Mouse (Mus musculus): ENCODE results near the gene Auh.

The Auh gene

DNA sequence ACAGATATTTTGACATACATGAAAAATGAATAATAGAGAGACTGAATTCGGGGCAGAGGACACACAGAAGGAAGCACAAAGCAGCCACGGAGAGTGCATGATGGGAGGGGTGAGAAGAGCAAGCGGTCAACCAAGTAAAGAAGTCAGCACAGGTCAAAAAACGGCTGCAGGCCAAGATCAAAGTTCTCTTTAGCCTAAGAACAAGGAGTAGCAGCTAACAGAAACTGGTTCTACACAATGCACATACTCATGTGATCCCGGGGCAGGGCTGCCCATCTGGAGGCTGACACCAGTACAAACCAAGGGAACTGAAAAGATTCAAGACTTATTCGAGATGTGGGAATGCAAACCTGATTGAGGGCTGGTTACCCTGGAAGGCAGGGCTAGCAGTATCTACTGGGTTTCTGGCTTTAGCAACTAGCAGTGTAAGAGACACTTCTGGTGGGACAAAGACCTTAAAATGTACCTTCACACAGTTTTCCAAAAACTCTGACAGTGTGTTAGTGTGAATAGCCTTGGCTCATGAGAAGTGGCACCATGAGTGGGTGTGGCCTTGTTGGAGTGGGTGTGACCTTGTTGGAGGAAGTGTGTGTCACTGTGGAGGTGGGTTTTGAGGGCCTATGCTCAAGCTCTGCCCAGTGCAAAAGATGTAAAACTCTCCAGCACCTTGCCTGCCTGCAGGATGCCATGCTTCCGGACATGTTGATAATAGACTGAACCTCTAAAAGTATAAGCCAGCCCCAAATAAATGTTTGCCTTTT, 8.2 kb downstream of the Auh start:
- no peak for DNase-seq

DNA sequence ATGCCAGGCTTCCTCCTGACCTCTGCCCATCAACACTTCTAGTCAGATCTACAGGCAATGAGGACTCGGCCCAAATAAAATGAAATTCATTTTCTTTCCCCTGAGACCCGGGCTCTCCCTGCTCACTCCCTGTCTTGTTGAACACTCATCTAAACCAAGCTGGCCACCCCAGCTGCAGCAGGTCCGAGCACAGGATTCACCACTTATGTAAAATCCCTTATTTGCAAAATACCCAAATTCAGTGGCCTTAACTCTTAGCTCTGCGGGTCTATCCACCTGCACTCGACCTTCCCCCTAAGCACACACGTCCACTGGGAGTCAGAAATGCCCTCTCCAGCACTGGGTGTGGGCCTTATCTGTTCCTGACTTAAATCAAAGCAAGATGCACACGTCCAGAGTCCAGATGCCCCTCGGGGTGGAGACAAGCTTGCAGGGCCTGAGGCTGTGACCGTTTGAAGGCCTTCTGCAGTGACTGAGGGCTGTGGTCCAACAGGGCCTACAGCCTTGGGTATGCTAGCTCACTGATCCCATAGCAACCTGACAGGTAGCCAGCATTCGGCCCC, 9.6 kb downstream of the Auh start:
- no peak for DNase-seq

DNA sequence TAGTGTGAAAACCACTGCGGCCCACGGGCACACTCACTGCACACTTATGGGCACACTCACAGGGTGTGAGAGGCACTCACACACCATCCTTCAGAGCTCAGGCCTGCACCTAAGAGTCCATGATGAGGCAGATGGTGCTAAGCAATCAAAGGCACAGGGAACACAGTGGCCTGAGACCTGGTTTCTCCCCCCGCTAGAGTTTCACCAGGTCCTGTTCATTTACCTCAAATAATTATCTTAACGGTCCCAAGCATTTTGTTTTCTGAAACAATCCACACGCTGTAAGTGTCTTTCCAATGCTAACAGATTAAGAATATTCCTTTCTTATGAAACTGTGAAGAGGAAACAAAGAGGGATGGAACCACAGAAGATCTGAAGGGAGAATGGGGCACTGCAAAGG, 11.1 kb downstream of the Auh start:
- no peak for DNase-seq

DNA sequence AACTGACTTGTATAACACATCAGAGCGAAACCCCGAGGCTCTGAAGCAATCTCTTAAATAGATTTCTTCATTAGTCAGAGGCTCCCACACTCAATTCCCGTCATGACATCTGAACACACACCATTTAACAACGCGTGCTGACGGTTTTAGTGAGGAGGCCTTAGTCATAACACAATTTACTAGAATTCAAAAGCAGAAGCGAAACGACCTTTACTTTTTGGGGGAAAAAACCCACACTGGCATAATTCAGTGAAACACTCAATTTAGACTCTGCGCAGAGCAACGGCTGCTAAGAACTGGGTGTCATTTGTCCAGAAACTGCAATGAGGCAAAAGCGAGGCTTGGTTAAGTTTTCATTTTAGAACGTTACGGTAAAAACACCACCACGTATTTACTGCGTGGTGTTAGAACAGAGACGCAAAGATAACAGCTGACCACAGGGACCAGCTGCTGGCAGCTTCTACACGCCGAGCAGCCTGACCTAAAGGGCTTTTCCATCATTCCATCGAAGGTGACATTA, 14.8 kb downstream of the Auh start:
- DNase-seq: peak in 1 of 2 experiments; percentile 17

- no peak for DNase-seq
Measured at GRCm38 (mm10) chr13:52913926-52914325, 15.6 kb downstream of the Auh start.

DNA sequence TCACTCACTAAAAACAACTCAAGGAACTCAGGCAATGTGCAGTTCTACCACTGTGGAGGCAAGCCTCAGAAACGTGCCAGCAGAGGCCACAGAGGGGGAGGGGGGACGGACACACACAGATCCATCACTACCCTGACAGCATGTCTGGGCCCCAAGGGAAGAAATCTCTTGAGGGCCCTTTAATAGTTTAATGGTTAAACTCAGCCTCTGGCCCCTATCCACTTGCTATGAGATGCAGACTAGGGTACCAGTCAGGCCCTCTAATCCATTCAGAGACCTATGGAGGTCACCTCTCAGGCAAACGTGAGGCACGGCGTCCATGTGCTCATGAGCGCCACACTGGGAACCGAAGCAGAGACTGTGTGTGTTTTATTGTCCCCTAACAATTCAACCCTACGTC, 17.0 kb downstream of the Auh start:
- no peak for DNase-seq

DNA sequence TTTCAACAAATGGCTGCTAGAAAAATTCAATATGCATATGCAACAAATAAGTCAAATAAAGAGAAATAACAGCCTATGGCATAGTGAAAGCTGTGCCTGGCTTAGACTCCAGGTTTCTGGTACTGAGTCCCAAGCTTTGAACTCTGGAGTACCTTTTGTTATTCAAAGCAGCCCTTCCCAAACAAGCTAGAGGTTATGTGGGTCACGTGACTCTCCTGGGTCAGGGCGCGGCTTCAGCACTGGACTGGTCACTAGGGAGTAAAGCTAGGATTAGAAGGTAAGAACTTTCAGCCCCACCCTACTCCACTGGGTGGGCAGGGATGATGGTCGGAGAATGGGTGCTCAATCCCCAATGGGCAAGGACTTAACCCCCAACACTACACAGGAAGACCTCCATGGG, 18.2 kb downstream of the Auh start:
- DNase-seq: no peak

- no peak for DNase-seq
Measured at GRCm38 (mm10) chr13:52906296-52906695, 23.2 kb downstream of the Auh start.

GRCm38 (mm10) chr13:52904175-52904574, 25.3 kb downstream of the Auh start:
- DNase-seq: no peak

DNA sequence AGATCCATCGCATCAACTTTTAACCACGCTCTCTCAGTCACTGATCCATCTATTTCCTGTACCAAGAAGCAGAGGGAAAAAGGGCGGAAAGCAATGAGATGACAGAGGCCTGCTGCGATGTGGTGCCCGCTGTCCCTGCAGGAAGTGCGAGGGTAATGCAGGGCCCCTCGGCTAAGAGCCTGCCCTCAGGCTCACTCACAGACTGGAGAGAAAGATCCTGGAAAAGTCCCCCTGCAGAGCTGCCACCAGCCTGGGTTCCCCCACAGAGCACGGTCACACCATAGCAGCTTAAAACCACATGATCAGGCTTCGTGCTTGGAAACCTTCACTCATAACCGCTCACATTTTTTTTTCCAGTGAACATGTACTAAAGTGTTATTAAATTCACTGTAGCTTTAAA, 25.7 kb downstream of the Auh start:
- DNase-seq: peak; percentile 29 to 49

- DNase-seq: peak; percentile 27 to 42
Measured at GRCm38 (mm10) chr13:52902517-52902916, 27.0 kb downstream of the Auh start.

DNA sequence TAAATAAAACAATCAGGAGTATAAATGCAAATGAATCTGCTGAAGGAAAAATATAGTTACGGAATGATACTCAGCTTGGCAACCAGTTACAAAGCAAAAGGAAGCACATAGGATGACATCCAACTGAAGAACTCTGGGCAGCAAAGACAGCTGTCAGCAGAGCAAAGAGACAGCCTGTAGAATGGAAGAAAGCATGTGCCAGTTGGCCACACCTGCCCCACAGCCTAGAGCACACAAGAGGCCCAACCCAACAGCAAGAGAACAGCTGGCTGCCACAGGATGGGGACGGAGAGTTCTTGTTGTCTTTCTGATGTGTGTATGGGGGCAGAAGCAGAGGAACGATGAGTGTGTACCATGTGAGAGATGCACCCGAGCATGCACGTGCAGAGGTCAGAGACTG, 29.8 kb downstream of the Auh start:
- DNase-seq: no peak

- no peak for DNase-seq
Measured at GRCm38 (mm10) chr13:52897806-52898205, 31.7 kb downstream of the Auh start.

DNA sequence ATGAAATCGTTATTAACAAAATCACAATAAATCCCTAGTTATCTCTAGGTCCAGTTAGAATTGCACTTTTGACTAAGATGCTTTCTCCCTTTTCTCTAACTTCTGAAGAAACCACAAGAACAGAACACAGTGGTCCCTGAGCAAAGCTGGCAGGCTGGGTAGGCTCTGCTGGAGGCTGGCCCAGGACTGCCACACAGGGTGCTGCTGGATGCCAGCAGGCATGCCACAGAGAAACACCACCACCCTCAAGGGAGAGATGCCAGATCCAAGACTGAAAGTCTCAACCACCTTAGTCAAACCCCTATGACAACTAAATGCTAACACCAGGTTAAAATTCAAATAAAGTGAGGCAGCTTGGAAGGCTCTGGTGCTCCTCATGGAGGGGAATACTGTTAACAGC, 36.7 kb downstream of the Auh start:
- DNase-seq: no peak

GRCm38 (mm10) chr13:52892065-52892503, 37.4 kb downstream of the Auh start:
- DNase-seq: peak in 1 of 2 experiments; percentile 22

DNA sequence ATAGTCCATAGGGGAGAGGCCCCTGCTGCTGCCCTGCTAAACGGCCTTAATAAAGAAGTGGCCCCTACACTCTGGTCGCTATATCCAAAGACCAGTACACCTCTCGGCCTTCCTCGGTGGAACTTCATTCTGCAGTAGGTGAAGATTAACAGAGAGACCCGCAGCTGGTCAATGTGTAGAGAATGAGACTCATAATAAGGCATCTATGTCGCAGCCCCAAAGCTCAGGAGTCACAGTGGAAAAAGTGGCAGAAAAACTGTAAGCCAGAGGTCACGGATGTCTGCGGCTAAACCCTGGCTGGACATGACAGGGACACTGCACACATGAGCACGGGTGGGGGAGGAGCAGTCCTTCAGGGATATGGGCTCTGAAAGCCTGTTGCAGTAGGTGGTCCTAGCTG, 39.2 kb downstream of the Auh start:
- no peak for DNase-seq

DNA sequence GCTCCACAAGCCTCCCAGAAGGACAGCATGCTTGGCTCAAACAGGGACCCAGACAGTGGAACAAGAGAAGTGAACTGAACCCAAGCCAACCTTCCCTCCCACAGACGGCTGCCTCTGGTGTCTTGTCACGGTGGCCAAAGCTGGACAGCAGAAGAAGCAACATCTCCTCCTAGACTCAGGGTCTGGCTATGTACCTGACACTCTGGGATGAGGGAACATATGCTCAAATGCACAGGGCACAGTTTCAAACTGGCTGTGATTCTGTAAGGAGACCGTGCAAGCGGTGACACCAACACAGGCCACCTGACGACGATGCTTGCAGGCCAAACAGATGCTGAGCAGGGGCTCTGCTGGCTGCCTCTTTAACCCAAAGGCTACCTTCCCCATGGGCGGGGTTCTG, 42.7 kb downstream of the Auh start:
- DNase-seq: no peak

GRCm38 (mm10) chr13:52883960-52884326, 45.5 kb downstream of the Auh start:
- DNase-seq: no peak

GRCm38 (mm10) chr13:52883084-52883959, 46.2 kb downstream of the Auh start:
- no peak for DNase-seq

GRCm38 (mm10) chr13:52880386-52880785, 49.1 kb downstream of the Auh start:
- DNase-seq: peak; percentile 38 to 71

- DNase-seq: no peak
Measured at GRCm38 (mm10) chr13:52879918-52880317, 49.6 kb downstream of the Auh start.

DNA sequence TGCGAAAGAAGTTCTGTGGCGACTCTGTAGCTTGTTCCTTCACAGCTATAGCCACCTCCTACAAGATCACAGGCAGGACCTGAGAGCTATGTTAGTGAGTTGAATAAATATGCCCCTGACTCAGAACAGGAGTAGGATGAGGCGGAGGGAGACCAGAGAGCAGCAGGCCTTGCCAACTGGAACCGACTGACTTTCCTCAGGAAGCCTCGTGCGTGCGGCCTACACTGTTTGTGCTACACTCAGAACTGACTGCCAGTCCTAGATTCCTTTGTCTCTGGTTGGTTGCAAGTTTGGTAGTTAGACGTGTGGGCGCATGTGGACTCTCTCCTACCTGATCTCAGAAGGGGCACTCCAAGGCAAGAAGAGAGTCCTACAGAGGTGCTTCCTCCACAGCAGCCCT, 50.2 kb downstream of the Auh start:
- no peak for DNase-seq

GRCm38 (mm10) chr13:52878823-52879222, 50.7 kb downstream of the Auh start:
- no peak for DNase-seq

Data from lung, postnatal 4 days (tissue).